Mouse (Mus musculus): Measurements from ENCODE around the gene Frmd5. TPM values are rescaled to one million over a fixed set of nuclear protein-coding genes. Genes with fewer than 3 reads are reported as not detected.
"Not testable (repeated sequence)": the region's sequence is repeated elsewhere in the genome, so short reads cannot be mapped to it uniquely, and the experiment has no call there.

Gene Frmd5
- polyA plus RNA-seq, 1 experiment from 2014 or later: 25.6 TPM

DNA sequence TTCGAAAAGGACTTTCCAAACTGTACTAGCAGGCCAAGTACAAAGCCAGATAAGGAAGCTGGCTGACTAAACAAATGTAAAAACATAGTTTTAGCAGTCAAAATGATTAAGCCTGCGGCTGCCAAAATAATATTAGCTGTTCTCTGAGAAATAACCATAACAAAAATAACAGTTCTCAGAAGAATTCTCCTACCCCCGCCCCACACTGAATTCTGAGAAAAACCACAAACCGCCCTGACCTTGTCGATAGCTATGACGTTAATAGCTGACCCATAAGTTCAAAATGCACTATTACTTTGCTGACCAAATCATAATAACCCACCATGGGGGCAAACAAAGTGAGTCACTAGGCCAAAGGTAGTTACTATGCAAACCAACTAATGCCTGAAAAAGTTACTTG lies 4.0 kb upstream of the Frmd5 start:
- H3K4me2 ChIP-seq; H3K27ac ChIP-seq (ENCODE audit: poor library complexity, severe bottlenecking); H3K36me3 ChIP-seq; H3K9ac ChIP-seq; H3K9me3 ChIP-seq (replicated peaks); H3K4me3 ChIP-seq; ATAC-seq (ENCODE audit: insufficient number of reproducible peaks, low FRiP score): not testable (repeated sequence)
- peaks cover 29% of the 10 kb centered on the region for H3K27me3 ChIP-seq (replicated peaks)
- 80% methylated on average over 6 of the region's 6 CpGs for WGBS
- H3K4me1 ChIP-seq (replicated peaks): peaks cover 11% of the 10 kb centered on the region

DNA sequence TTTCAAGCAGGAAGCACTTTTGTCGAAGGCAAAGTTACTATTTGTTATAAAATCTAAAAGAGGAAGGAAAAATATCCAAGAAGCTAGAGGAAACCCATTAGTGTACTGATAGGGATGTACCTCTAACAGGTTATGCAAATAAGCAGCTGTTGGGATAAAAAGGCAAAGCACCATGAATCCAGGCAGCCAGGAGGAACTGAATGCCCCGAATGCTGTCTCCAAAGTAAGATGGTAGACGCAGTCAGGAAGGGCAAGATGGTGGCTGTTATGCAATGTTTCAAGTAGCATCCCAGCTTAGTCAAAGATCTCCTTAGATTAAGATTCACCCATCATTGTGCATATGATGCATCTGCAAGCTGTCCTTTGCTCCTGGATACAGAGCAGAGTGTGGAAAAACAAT lies 2.2 kb upstream of the Frmd5 start:
- Histone ChIP-seq H3K36me3 (no peaks in the 10 kb centered on the region), H3K4me2 (no peak overlapping the region), H3K9me3 (replicated peaks) (no peaks in the 10 kb centered on the region), H3K4me3 (no peak overlapping the region), H3K27ac (ENCODE audit: poor library complexity, severe bottlenecking) (no peak overlapping the region), H3K4me1 (replicated peaks) (peaks cover 13% of the 10 kb centered on the region), H3K27me3 (replicated peaks) (peaks cover 39% of the 10 kb centered on the region), H3K9ac (no peak overlapping the region)
- 68% methylated on average over 3 of the region's 3 CpGs for WGBS
- ATAC-seq (ENCODE audit: insufficient number of reproducible peaks, low FRiP score): no peak

DNA sequence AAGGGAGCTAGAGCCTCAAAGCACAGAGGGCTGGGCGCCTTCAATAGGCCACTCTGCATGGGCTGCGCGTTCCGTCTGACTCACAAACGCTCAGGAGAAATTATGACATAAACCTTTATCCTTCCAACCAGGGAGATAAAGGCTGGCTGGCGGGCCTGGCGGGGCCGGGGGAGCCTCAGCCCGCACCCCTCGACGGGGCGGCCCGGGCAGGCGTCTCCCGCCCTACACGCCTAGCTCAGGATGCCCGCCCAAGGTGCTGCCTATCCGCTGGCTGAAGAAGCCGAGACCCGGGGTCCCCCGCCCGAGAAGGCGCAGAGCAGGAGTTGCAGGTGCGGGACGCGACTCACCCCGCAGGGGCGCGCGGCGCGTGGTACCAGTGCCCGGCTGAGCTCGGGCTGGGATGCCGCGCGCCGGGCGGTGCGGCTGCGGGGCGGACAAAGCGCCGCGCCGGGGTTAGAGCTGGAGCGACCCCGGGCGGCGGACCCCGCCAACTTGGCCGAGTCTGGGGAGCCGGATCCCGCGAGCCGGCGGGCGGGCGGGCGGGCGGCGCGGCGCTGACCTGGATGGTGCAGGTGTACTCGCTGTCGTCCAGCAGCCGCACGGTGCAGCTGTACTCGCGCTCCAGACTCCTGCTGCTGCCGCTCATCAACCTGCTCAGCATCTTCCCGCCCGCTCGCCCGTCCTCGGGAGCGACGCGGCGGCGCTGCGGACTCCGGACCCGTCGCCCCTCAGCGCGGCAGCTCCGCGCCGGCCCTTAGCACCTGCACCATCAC lies 530 bp downstream of the Frmd5 start:
- Histone ChIP-seq H3K4me3 (peak overlapping the region; percentile 64), H3K36me3 (no peaks in the 10 kb centered on the region), H3K4me2 (peak overlapping the region; percentile 95), H3K9me3 (replicated peaks) (no peaks in the 10 kb centered on the region), H3K27ac (ENCODE audit: poor library complexity, severe bottlenecking) (no peak overlapping the region), H3K27me3 (replicated peaks) (peaks cover 43% of the 10 kb centered on the region), H3K9ac (peak overlapping the region; percentile 40), H3K4me1 (replicated peaks) (peaks cover 13% of the 10 kb centered on the region)
- ATAC-seq (ENCODE audit: insufficient number of reproducible peaks, low FRiP score): peak; percentile 80
- WGBS: under 1% methylated on average over 76 of the region's 90 CpGs

DNA sequence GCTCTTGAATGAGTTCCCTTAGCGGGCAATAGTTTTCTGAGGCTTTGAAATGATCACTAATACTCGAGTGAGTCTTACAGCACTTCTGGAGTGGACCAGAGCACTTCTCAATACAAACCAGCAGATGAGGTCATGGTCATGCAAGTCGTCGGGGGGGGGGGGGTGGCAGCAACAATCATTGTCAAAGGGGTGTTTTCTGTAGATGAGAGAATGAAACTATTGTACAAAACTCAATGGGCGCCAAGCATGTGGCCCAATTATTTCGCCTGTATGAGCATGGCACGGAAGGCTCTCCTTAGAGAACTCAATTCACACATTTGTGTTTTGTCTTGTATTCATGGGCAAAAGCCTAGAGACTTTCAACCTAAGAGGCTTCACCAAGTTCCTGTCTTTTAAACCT lies 7.8 kb downstream of the Frmd5 start:
- no peak overlapping the region for H3K4me3 ChIP-seq
- no peak overlapping the region for H3K4me2 ChIP-seq
- H3K9ac ChIP-seq: no peak overlapping the region
- WGBS: 76% methylated on average over 7 of the region's 7 CpGs
- peaks cover 5% of the 10 kb centered on the region; the same call in 1 of the 2 replicates for H3K9me3 ChIP-seq (replicated peaks)
- H3K4me1 ChIP-seq (replicated peaks): no peaks in the 10 kb centered on the region
- no peaks in the 10 kb centered on the region for H3K36me3 ChIP-seq
- peaks cover 7% of the 10 kb centered on the region for H3K27me3 ChIP-seq (replicated peaks)
- no peak for ATAC-seq (ENCODE audit: insufficient number of reproducible peaks, low FRiP score)
- no peak overlapping the region for H3K27ac ChIP-seq (ENCODE audit: poor library complexity, severe bottlenecking)

DNA sequence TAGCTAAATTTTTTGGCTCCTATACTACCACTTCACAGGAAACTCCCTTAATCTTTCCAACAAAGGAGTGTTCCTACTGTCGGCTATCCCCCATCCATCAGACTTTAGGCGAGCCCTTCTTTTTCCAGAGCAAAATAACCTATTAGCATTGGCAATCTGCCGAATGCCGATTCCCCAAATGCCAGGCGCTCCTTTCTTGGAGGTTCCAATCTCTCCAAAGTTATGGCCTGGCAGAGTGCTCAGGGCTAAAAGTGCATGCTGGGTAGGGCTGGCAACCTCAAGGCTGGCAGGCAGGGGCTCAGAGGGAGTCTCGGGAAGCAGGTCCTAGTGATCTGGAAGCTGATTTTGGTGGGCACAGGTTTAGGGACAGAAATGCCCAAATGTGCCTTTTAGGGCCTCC lies 10.9 kb downstream of the Frmd5 start:
- Histone ChIP-seq H3K9ac (no peak overlapping the region), H3K27ac (ENCODE audit: poor library complexity, severe bottlenecking) (no peak overlapping the region), H3K4me1 (replicated peaks) (no peaks in the 10 kb centered on the region), H3K9me3 (replicated peaks) (peaks cover 5% of the 10 kb centered on the region; the same call in 1 of the 2 replicates), H3K36me3 (no peaks in the 10 kb centered on the region), H3K27me3 (replicated peaks) (no peaks in the 10 kb centered on the region), H3K4me2 (no peak overlapping the region), H3K4me3 (no peak overlapping the region)
- 85% methylated on average over 6 of the region's 6 CpGs for WGBS
- ATAC-seq (ENCODE audit: insufficient number of reproducible peaks, low FRiP score): no peak

GRCm38 (mm10) chr2:121789777-121790176 lies 17.1 kb downstream of the Frmd5 start:
- H3K27me3 ChIP-seq (replicated peaks): no peaks in the 10 kb centered on the region
- no peaks in the 10 kb centered on the region for H3K36me3 ChIP-seq
- H3K4me1 ChIP-seq (replicated peaks): peaks cover 7% of the 10 kb centered on the region
- no peak overlapping the region for H3K9ac ChIP-seq
- no peak overlapping the region for H3K27ac ChIP-seq (ENCODE audit: poor library complexity, severe bottlenecking)
- H3K4me2 ChIP-seq: no peak overlapping the region
- H3K9me3 ChIP-seq (replicated peaks): peaks cover 5% of the 10 kb centered on the region; the same call in 1 of the 2 replicates
- no peak for ATAC-seq (ENCODE audit: insufficient number of reproducible peaks, low FRiP score)
- no peak overlapping the region for H3K4me3 ChIP-seq

DNA sequence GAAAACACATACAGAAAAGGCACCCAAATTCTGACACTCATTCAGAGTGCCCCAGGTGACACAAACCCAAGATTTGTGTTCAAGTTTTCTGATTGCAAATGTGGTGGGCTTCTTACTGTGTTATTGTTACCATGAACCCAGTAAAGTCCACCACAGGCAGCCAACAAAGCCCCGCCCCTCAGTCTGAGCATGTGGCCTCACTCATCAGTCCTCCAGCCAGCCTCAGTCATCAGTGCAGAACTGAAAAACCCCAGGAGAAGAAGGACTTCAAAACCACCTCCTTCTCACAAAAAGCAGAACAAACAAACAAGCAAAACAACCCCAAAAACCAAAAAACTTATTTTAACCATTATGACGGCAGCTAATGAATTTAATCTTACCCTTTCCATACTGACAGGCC lies 18.5 kb downstream of the Frmd5 start:
- H3K9ac ChIP-seq: no peak overlapping the region
- no peak overlapping the region for H3K27ac ChIP-seq (ENCODE audit: poor library complexity, severe bottlenecking)
- peaks cover 7% of the 10 kb centered on the region for H3K4me1 ChIP-seq (replicated peaks)
- no peak for ATAC-seq (ENCODE audit: insufficient number of reproducible peaks, low FRiP score)
- H3K9me3 ChIP-seq (replicated peaks): no peaks in the 10 kb centered on the region
- H3K27me3 ChIP-seq (replicated peaks): no peaks in the 10 kb centered on the region
- H3K4me2 ChIP-seq: no peak overlapping the region
- no peaks in the 10 kb centered on the region for H3K36me3 ChIP-seq
- WGBS: 81% methylated on average over 2 of the region's 2 CpGs
- H3K4me3 ChIP-seq: no peak overlapping the region

DNA sequence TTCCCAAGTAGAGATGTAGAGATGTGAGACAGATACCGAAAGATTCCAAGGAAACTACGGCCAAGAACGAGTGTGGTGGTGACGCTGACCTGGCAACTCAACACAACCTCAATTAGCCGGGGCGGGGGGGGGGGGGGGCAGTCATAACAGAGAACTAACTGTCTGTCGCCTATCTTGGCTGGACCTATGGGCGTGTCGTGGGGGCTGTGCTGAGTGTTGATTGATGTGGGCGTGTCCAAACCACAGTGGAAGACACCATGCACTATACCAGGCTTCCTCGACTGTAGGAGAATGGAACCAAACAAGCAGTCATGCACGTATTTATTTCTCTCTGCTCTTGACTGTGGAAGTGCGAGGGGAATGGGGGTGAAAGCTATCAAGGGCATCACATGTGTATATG lies 19.1 kb downstream of the Frmd5 start:
- H3K27ac ChIP-seq (ENCODE audit: poor library complexity, severe bottlenecking): no peak overlapping the region
- no peaks in the 10 kb centered on the region for H3K9me3 ChIP-seq (replicated peaks)
- no peaks in the 10 kb centered on the region for H3K36me3 ChIP-seq
- H3K4me3 ChIP-seq: peak overlapping the region; percentile 29; the same call in 1 of the 2 replicates
- WGBS: 35% methylated on average over 13 of the region's 13 CpGs
- H3K27me3 ChIP-seq (replicated peaks): no peaks in the 10 kb centered on the region
- H3K4me1 ChIP-seq (replicated peaks): peaks cover 7% of the 10 kb centered on the region
- peak overlapping the region; percentile 63 for H3K4me2 ChIP-seq
- H3K9ac ChIP-seq: no peak overlapping the region
- peak; percentile 64; the same call in 1 of the 2 replicates for ATAC-seq (ENCODE audit: insufficient number of reproducible peaks, low FRiP score)

DNA sequence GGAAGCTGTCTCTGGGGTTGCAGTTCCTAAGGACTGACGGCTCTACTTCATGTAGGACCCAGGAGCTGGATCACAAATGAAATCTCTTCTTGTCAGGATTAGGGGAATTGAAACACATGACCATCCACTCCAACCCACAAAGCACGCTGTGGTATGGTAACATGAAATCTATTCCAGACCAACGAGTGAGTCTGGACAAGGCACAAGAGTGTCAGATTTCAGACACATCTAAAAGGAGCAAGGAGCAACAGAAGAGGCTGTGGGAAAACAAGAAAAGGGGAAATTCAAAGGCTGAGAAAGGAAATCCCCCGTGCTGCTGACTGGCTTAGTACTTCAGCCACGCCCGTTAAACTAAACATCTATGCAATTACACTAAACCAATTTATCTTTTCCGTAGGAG lies 19.6 kb downstream of the Frmd5 start:
- H3K4me2 ChIP-seq: peak overlapping the region; percentile 63
- no peak for ATAC-seq (ENCODE audit: insufficient number of reproducible peaks, low FRiP score)
- WGBS: 35% methylated on average over 7 of the region's 7 CpGs
- H3K9ac ChIP-seq: no peak overlapping the region
- H3K36me3 ChIP-seq: no peaks in the 10 kb centered on the region
- no peaks in the 10 kb centered on the region for H3K27me3 ChIP-seq (replicated peaks)
- no peaks in the 10 kb centered on the region for H3K9me3 ChIP-seq (replicated peaks)
- H3K4me1 ChIP-seq (replicated peaks): peaks cover 7% of the 10 kb centered on the region
- H3K4me3 ChIP-seq: no peak overlapping the region; the same call in 1 of the 2 replicates
- no peak overlapping the region for H3K27ac ChIP-seq (ENCODE audit: poor library complexity, severe bottlenecking)

- no peaks in the 10 kb centered on the region for H3K36me3 ChIP-seq
- 72% methylated on average over 7 of the region's 7 CpGs for WGBS
- no peak overlapping the region for H3K27ac ChIP-seq (ENCODE audit: poor library complexity, severe bottlenecking)
- no peaks in the 10 kb centered on the region for H3K9me3 ChIP-seq (replicated peaks)
- no peak overlapping the region for H3K9ac ChIP-seq
- no peak overlapping the region for H3K4me3 ChIP-seq
- no peak for ATAC-seq (ENCODE audit: insufficient number of reproducible peaks, low FRiP score)
- no peak overlapping the region for H3K4me2 ChIP-seq
- H3K27me3 ChIP-seq (replicated peaks): no peaks in the 10 kb centered on the region
- H3K4me1 ChIP-seq (replicated peaks): no peaks in the 10 kb centered on the region
Measured at GRCm38 (mm10) chr2:121776219-121776618, 30.7 kb downstream of the Frmd5 start.

GRCm38 (mm10) chr2:121764851-121765250 lies 42.0 kb downstream of the Frmd5 start:
- Histone ChIP-seq H3K9ac (no peak overlapping the region), H3K9me3 (replicated peaks) (0 out of 2 replicates have a peak, but pooled peaks cover 4% of the 10 kb centered on the region), H3K36me3 (no peaks in the 10 kb centered on the region), H3K4me3 (no peak overlapping the region), H3K27ac (ENCODE audit: poor library complexity, severe bottlenecking) (no peak overlapping the region), H3K4me2 (no peak overlapping the region), H3K27me3 (replicated peaks) (no peaks in the 10 kb centered on the region), H3K4me1 (replicated peaks) (no peaks in the 10 kb centered on the region)
- WGBS: 79% methylated on average over 5 of the region's 5 CpGs
- ATAC-seq (ENCODE audit: insufficient number of reproducible peaks, low FRiP score): no peak

DNA sequence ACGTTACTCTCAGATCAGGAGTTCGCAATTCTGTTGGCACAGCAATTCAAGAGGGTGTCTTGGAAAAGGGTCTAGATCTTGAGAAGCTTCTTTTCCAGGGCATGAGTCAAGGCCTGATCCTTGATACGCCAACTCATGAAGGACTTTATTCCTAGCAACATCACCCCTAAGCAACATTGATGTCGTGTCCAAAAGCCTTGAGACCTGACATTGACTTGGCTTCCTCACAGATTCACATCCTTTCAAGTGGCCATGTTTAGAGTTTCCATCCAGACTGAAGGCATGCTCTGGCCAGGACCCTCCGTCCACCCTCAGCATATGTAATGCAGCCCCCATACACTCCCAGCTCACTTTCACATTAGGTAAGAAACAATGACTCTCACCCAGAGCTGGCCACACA lies 45.0 kb downstream of the Frmd5 start:
- WGBS: 82% methylated on average over 5 of the region's 5 CpGs
- no peak for ATAC-seq (ENCODE audit: insufficient number of reproducible peaks, low FRiP score)

More for the DNA sequence above, 45.0 kb downstream of the Frmd5 start:
- Histone ChIP-seq H3K9ac (no peak overlapping the region), H3K4me2 (no peak overlapping the region), H3K27ac (ENCODE audit: poor library complexity, severe bottlenecking) (no peak overlapping the region), H3K4me1 (replicated peaks) (no peaks in the 10 kb centered on the region), H3K4me3 (no peak overlapping the region), H3K36me3 (no peaks in the 10 kb centered on the region), H3K27me3 (replicated peaks) (no peaks in the 10 kb centered on the region), H3K9me3 (replicated peaks) (no peaks in the 10 kb centered on the region)

Measured in heart, embryonic 12.5 days (tissue).